12 mouse cellular contexts compared by ENCODE assay signal in the genomic region with DNA sequence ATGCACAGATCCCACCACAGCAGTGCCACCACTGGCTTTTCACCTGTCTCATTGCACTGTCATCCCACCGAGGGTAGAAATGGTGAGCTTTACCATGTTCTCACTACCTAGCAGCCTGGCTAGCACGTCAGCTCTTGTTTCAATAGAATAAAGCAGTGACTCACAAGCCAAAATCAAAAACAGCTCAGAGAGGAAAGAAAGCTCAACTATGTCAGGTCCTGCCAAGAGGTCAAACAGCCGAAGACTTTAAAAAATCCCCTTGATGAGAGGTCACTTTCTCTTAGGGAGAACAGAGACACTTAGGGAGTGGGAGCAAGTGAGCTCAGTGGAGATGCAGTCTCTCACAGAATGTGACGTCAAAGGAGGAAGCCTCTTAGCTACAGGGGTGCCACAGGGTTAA. TPM values are rescaled to one million over a fixed set of nuclear protein-coding genes. Genes with fewer than 3 reads are reported as not detected.
A peak's percentile ranks its signal among the peaks of the same experiment; 100 is the strongest.
DNase-seq lines count a peak whose midpoint lies in the region; ATAC-seq lines count a peak whose summit lies in the region.
"Had no signal": no experiment of that assay in that cellular context is flagged by ENCODE, and none has a peak within 500 bp of the region (broad histone marks: within the 10 kb centered on the region; RNA-seq: fewer than 3 reads in every experiment).

No protein-coding gene starts in this region.

- DNase-seq in neural tube, embryonic 10.5 days (ENCODE audit: extremely low spot score, low spot score) = no peak
- no peak for DNase-seq in spleen, postnatal 14 days (ENCODE audit: low spot score in 2 of 2)
- DNase-seq in testis, postnatal 10 days (ENCODE audit: low spot score) = no peak
- DNase-seq: cerebellum, adult 9-11 months had no signal

- no peaks in the 10 kb centered on the region for H3K36me3 ChIP-seq in heart, embryonic 16.5 days (ENCODE audit: control insufficient read depth, insufficient read depth)
- H3K36me3 ChIP-seq in heart, embryonic 11.5 days (ENCODE audit: control insufficient read depth, insufficient read depth, low read length) = 0 out of 2 replicates have a peak, but pooled peaks cover 3% of the 10 kb centered on the region
- H3K36me3 ChIP-seq in neural tube, embryonic 12.5 days = peaks cover 55% of the 10 kb centered on the region
- H3K36me3 ChIP-seq in hindbrain, embryonic 16.5 days (ENCODE audit: control insufficient read depth, insufficient read depth, low read length) = peaks cover 24% of the 10 kb centered on the region

- H3K4me1 ChIP-seq in heart, embryonic 16.5 days (ENCODE audit: control insufficient read depth, insufficient read depth, low read length) = peaks cover 8% of the 10 kb centered on the region
- peaks cover 12% of the 10 kb centered on the region for H3K4me1 ChIP-seq in heart, embryonic 11.5 days (ENCODE audit: control insufficient read depth, insufficient read depth, low read length)
- peaks cover 49% of the 10 kb centered on the region for H3K4me1 ChIP-seq in neural tube, embryonic 12.5 days
- H3K4me1 ChIP-seq in hindbrain, embryonic 16.5 days (ENCODE audit: control insufficient read depth, insufficient read depth, low read depth, low read length) = peaks cover 44% of the 10 kb centered on the region

- no peak overlapping the region for H3K4me3 ChIP-seq in heart, embryonic 16.5 days (ENCODE audit: low read length)
- no peak overlapping the region for H3K4me3 ChIP-seq in heart, embryonic 11.5 days (ENCODE audit: low read depth, low read length)
- no peak overlapping the region for H3K4me3 ChIP-seq in neural tube, embryonic 12.5 days
- no peak overlapping the region for H3K4me3 ChIP-seq in hindbrain, embryonic 16.5 days (ENCODE audit: low read length)
- H3K4me3 ChIP-seq: heart, embryonic 10.5 days; layer of hippocampus, adult 2 months had no signal

- H3K9me3 ChIP-seq in heart, embryonic 16.5 days (replicated peaks; ENCODE audit: control insufficient read depth, low read length) = no peaks in the 10 kb centered on the region
- no peaks in the 10 kb centered on the region for H3K9me3 ChIP-seq in heart, embryonic 11.5 days (replicated peaks; ENCODE audit: control insufficient read depth, low read length)
- H3K9me3 ChIP-seq in neural tube, embryonic 12.5 days = no peaks in the 10 kb centered on the region
- H3K9me3 ChIP-seq in hindbrain, embryonic 16.5 days (ENCODE audit: control insufficient read depth, low read length) = no peaks in the 10 kb centered on the region
- H3K9me3 ChIP-seq: heart, embryonic 10.5 days had no signal

- H3K27ac ChIP-seq in heart, embryonic 16.5 days (ENCODE audit: low read length) = no peak overlapping the region; the same call in 1 of the 2 replicates
- H3K27ac ChIP-seq in heart, embryonic 11.5 days (ENCODE audit: low read depth, low read length) = no peak overlapping the region
- no peak overlapping the region for H3K27ac ChIP-seq in neural tube, embryonic 12.5 days
- H3K27ac ChIP-seq in hindbrain, embryonic 16.5 days (ENCODE audit: low read depth, low read length) = no peak overlapping the region
- H3K27ac ChIP-seq: heart, embryonic 10.5 days; layer of hippocampus, adult 2 months had no signal

- 42% methylated on average over 4 of the region's 4 CpGs for WGBS in heart, embryonic 16.5 days
- WGBS in heart, embryonic 11.5 days (ENCODE audit: insufficient replicate concordance) = 43% methylated on average over 4 of the region's 4 CpGs
- 61% methylated on average over 4 of the region's 4 CpGs for WGBS in neural tube, embryonic 12.5 days
- 35% methylated on average over 4 of the region's 4 CpGs for WGBS in hindbrain, embryonic 16.5 days

- H3K9ac ChIP-seq in heart, embryonic 16.5 days (ENCODE audit: low read length) = no peak overlapping the region
- H3K9ac ChIP-seq in heart, embryonic 11.5 days (ENCODE audit: low read depth, low read length) = no peak overlapping the region
- H3K9ac ChIP-seq in neural tube, embryonic 12.5 days = 0 out of 2 replicates have a peak overlapping the region, but pooled peaks have one; percentile 35
- no peak overlapping the region for H3K9ac ChIP-seq in hindbrain, embryonic 16.5 days (ENCODE audit: low read depth, low read length)

- ATAC-seq in heart, embryonic 16.5 days (replicated peaks; ENCODE audit: extremely low read depth, insufficient read depth, low FRiP score) = no peak
- no peak for ATAC-seq in heart, embryonic 11.5 days (replicated peaks; ENCODE audit: insufficient number of reproducible peaks, low FRiP score, low TSS enrichment)
- no peak for ATAC-seq in neural tube, embryonic 12.5 days (ENCODE audit: low FRiP score, low read depth)
- ATAC-seq in hindbrain, embryonic 16.5 days = no peak
- ATAC-seq: intestine, embryonic 16.5 days; Patski had no signal

- H3K27me3 ChIP-seq in heart, embryonic 16.5 days (ENCODE audit: control insufficient read depth, insufficient read depth, low read length) = peaks cover 16% of the 10 kb centered on the region
- 0 out of 2 replicates have a peak, but pooled peaks cover under 1% of the 10 kb centered on the region for H3K27me3 ChIP-seq in heart, embryonic 11.5 days (ENCODE audit: control insufficient read depth, insufficient read depth, low read length)
- H3K27me3 ChIP-seq in neural tube, embryonic 12.5 days (replicated peaks) = no peaks in the 10 kb centered on the region
- no peaks in the 10 kb centered on the region for H3K27me3 ChIP-seq in hindbrain, embryonic 16.5 days (replicated peaks; ENCODE audit: control insufficient read depth, insufficient read depth, low read length)

- peak overlapping the region; percentile 20; the same call in 1 of the 2 replicates for H3K4me2 ChIP-seq in heart, embryonic 16.5 days (ENCODE audit: low read depth, low read length)
- H3K4me2 ChIP-seq in heart, embryonic 11.5 days = no peak overlapping the region
- H3K4me2 ChIP-seq in neural tube, embryonic 12.5 days (replicated peaks) = peak overlapping the region; percentile 84
- H3K4me2 ChIP-seq in hindbrain, embryonic 16.5 days (ENCODE audit: low read length) = peak overlapping the region; percentile 23

RNA-seq across cellular contexts. Expression of gene Dchs1, which starts 3.6 kb away (rescaled TPM):
- polyA plus RNA-seq in heart, embryonic 16.5 days (2015; fragmentation: Nextera tagmentation; extraction: Ambion mirVana) = 3.1 and 4.3 TPM in 2 replicates
- 7.6 TPM in 2 replicates for polyA plus RNA-seq in heart, embryonic 11.5 days (2014; fragmentation: Nextera tagmentation; extraction: Ambion mirVana)
- 20.4 and 20.6 TPM in 2 replicates for polyA plus RNA-seq in neural tube, embryonic 12.5 days (2016; fragmentation: Nextera tagmentation; extraction: Ambion mirVana)
- 9.8 and 12.3 TPM in 2 replicates for polyA plus RNA-seq in hindbrain, embryonic 16.5 days (2015; fragmentation: Nextera tagmentation; extraction: Ambion mirVana)
- polyA plus RNA-seq: Patski had no signal

RNA-seq across cellular contexts. Expression of gene Mrpl17, which starts 27.0 kb away (rescaled TPM):
- polyA plus RNA-seq in heart, embryonic 16.5 days (2015; fragmentation: Nextera tagmentation; extraction: Ambion mirVana) = 210 and 235 TPM in 2 replicates
- 266 and 273 TPM in 2 replicates for polyA plus RNA-seq in heart, embryonic 11.5 days (2014; fragmentation: Nextera tagmentation; extraction: Ambion mirVana)
- polyA plus RNA-seq in neural tube, embryonic 12.5 days (2016; fragmentation: Nextera tagmentation; extraction: Ambion mirVana) = 219 and 238 TPM in 2 replicates
- 204 and 208 TPM in 2 replicates for polyA plus RNA-seq in hindbrain, embryonic 16.5 days (2015; fragmentation: Nextera tagmentation; extraction: Ambion mirVana)

RNA-seq across cellular contexts. Expression of gene Tpp1, which starts 31.8 kb away (rescaled TPM):
- 74.6 and 77.5 TPM in 2 replicates for polyA plus RNA-seq in heart, embryonic 16.5 days (2015; fragmentation: Nextera tagmentation; extraction: Ambion mirVana)
- polyA plus RNA-seq in heart, embryonic 11.5 days (2014; fragmentation: Nextera tagmentation; extraction: Ambion mirVana) = 85.8 and 95.7 TPM in 2 replicates
- 37.4 and 40.3 TPM in 2 replicates for polyA plus RNA-seq in neural tube, embryonic 12.5 days (2016; fragmentation: Nextera tagmentation; extraction: Ambion mirVana)
- polyA plus RNA-seq in hindbrain, embryonic 16.5 days (2015; fragmentation: Nextera tagmentation; extraction: Ambion mirVana) = 56.1 and 58.1 TPM in 2 replicates

RNA-seq across cellular contexts. Expression of gene Taf10, which starts 39.7 kb away (rescaled TPM):
- 89.0 and 94.2 TPM in 2 replicates for polyA plus RNA-seq in heart, embryonic 16.5 days (2015; fragmentation: Nextera tagmentation; extraction: Ambion mirVana)
- polyA plus RNA-seq in heart, embryonic 11.5 days (2014; fragmentation: Nextera tagmentation; extraction: Ambion mirVana) = 152 and 161 TPM in 2 replicates
- 165 and 171 TPM in 2 replicates for polyA plus RNA-seq in neural tube, embryonic 12.5 days (2016; fragmentation: Nextera tagmentation; extraction: Ambion mirVana)
- 87.5 and 91.0 TPM in 2 replicates for polyA plus RNA-seq in hindbrain, embryonic 16.5 days (2015; fragmentation: Nextera tagmentation; extraction: Ambion mirVana)

RNA-seq across cellular contexts. Expression of gene Rrp8, which starts 46.7 kb away (rescaled TPM):
- 21.7 and 22.2 TPM in 2 replicates for polyA plus RNA-seq in heart, embryonic 16.5 days (2015; fragmentation: Nextera tagmentation; extraction: Ambion mirVana)
- 29.2 and 32.0 TPM in 2 replicates for polyA plus RNA-seq in heart, embryonic 11.5 days (2014; fragmentation: Nextera tagmentation; extraction: Ambion mirVana)
- 31.4 and 32.3 TPM in 2 replicates for polyA plus RNA-seq in neural tube, embryonic 12.5 days (2016; fragmentation: Nextera tagmentation; extraction: Ambion mirVana)
- 26.3 and 26.4 TPM in 2 replicates for polyA plus RNA-seq in hindbrain, embryonic 16.5 days (2015; fragmentation: Nextera tagmentation; extraction: Ambion mirVana)
